Mouse (Mus musculus) cerebellum, adult 2 months (tissue): ENCODE data around the gene Psme2.

Source experiments
- CTCF ChIP-seq: fragments of 200-500 bp; IDR thresholded peaks from 2 replicates; pipeline ENCODE4 v1.5.1; 2011; ENCODE audit warnings: low read depth, mild to moderate bottlenecking, control low read depth, low read length, moderate library complexity, borderline replicate concordance; ENCODE audit not compliant: insufficient read depth
- POLR2A ChIP-seq: fragments of 200-500 bp; IDR thresholded peaks from 2 replicates; pipeline ENCODE4 v1.6.1; 2011; ENCODE audit warnings: low read length, control low read depth, borderline replicate concordance; ENCODE audit not compliant: insufficient read depth

- TF ChIP-seq CTCF: peak; percentile 92
- peak; percentile 25; the same call in 1 of the 2 replicates for TF ChIP-seq POLR2A
Observed at GRCm38 (mm10) chr14:55603633-55604576, 13.0 kb upstream of the Psme2 start.
